Mouse (Mus musculus): ENCODE measurements around the gene Arrdc5. TPM values are rescaled to one million over a fixed set of nuclear protein-coding genes. Genes with fewer than 3 reads are reported as not detected.

Gene Arrdc5
- polyA plus RNA-seq, 1 experiment: not detected

GRCm38 (mm10) chr17:56329267-56329666, 29.2 kb upstream of the Arrdc5 start:
- H3K4me3 ChIP-seq (ENCODE audit: insufficient read depth, poor library complexity, severe bottlenecking): no peak overlapping the region
- no peak overlapping the region for H3ac ChIP-seq (ENCODE audit: control insufficient read depth, insufficient read length, low read depth)
- H3K79me3 ChIP-seq (ENCODE audit: low read depth): peaks cover 4% of the 10 kb centered on the region
- no peaks in the 10 kb centered on the region for H3K27me3 ChIP-seq (ENCODE audit: control insufficient read depth, insufficient read depth, insufficient read length)
- H3K79me2 ChIP-seq (ENCODE audit: control insufficient read depth, insufficient read depth): peaks cover 39% of the 10 kb centered on the region
- no peak for TF ChIP-seq USF1 (IDR thresholded peaks at IDR 0.05; ENCODE audit: low read depth)
- TF ChIP-seq CTCF (IDR thresholded peaks at IDR 0.05; ENCODE audit: control insufficient read depth, insufficient read depth, insufficient read length): no peak
- no peak for TF ChIP-seq CEBPB (IDR thresholded peaks at IDR 0.05; ENCODE audit: low read depth)
- H3K36me3 ChIP-seq (ENCODE audit: control insufficient read depth, insufficient read depth): no peaks in the 10 kb centered on the region

GRCm38 (mm10) chr17:56326153-56327147, 26.4 kb upstream of the Arrdc5 start:
- Histone ChIP-seq H3K79me2 (ENCODE audit: control insufficient read depth, insufficient read depth) (peaks cover 25% of the 10 kb centered on the region), H3K27me3 (ENCODE audit: control insufficient read depth, insufficient read depth, insufficient read length) (no peaks in the 10 kb centered on the region), H3K4me3 (ENCODE audit: insufficient read depth, poor library complexity, severe bottlenecking) (peak overlapping the region; percentile 46), H3ac (ENCODE audit: control insufficient read depth, insufficient read length, low read depth) (peak overlapping the region; percentile 82), H3K36me3 (ENCODE audit: control insufficient read depth, insufficient read depth) (peaks cover 13% of the 10 kb centered on the region), H3K79me3 (ENCODE audit: low read depth) (peaks cover 4% of the 10 kb centered on the region)
- no peak for TF ChIP-seq USF1 (IDR thresholded peaks at IDR 0.05; ENCODE audit: low read depth)
- TF ChIP-seq FOSL1 (IDR thresholded peaks at IDR 0.05; ENCODE audit: insufficient read depth, low read length, poor library complexity, severe bottlenecking): no peak
- no peak for TF ChIP-seq CEBPB (IDR thresholded peaks at IDR 0.05; ENCODE audit: low read depth)
- no peak for TF ChIP-seq MAX (IDR thresholded peaks at IDR 0.05)
- no peak for TF ChIP-seq MYOD1 (IDR thresholded peaks at IDR 0.05; ENCODE audit: control insufficient read depth, insufficient read length, low read depth)
- no peak for TF ChIP-seq MYOG (IDR thresholded peaks at IDR 0.05; ENCODE audit: control insufficient read depth, extremely low read depth, insufficient read length)
- TF ChIP-seq CTCF (IDR thresholded peaks at IDR 0.05; ENCODE audit: control insufficient read depth, insufficient read depth, insufficient read length): no peak

GRCm38 (mm10) chr17:56325450-56326152, 25.5 kb upstream of the Arrdc5 start, which contains the start of gene Kdm4b:
Gene Kdm4b, plus strand, starts transcription at chr17:56326062.
- peaks cover 4% of the 10 kb centered on the region for H3K79me3 ChIP-seq (ENCODE audit: low read depth)
- peaks cover 19% of the 10 kb centered on the region for H3K36me3 ChIP-seq (ENCODE audit: control insufficient read depth, insufficient read depth)
- no peaks in the 10 kb centered on the region for H3K27me3 ChIP-seq (ENCODE audit: control insufficient read depth, insufficient read depth, insufficient read length)
- H3K4me3 ChIP-seq (ENCODE audit: insufficient read depth, poor library complexity, severe bottlenecking): peak within 1 kb of the TSS; percentile 46
- TF ChIP-seq MYOD1 (IDR thresholded peaks at IDR 0.05; ENCODE audit: control insufficient read depth, insufficient read length, low read depth) (no peak), MYOG (IDR thresholded peaks at IDR 0.05; ENCODE audit: control insufficient read depth, extremely low read depth, insufficient read length) (no peak), CTCF (IDR thresholded peaks at IDR 0.05; ENCODE audit: control insufficient read depth, insufficient read depth, insufficient read length) (no peak), FOSL1 (IDR thresholded peaks at IDR 0.05; ENCODE audit: insufficient read depth, low read length, poor library complexity, severe bottlenecking) (no peak), USF1 (IDR thresholded peaks at IDR 0.05; ENCODE audit: low read depth) (peak; percentile 91), MAX (IDR thresholded peaks at IDR 0.05) (peak; percentile 83), CEBPB (IDR thresholded peaks at IDR 0.05; ENCODE audit: low read depth) (no peak)
- H3K79me2 ChIP-seq (ENCODE audit: control insufficient read depth, insufficient read depth): peaks cover 25% of the 10 kb centered on the region
- H3ac ChIP-seq (ENCODE audit: control insufficient read depth, insufficient read length, low read depth): peak within 1 kb of the TSS; percentile 82

GRCm38 (mm10) chr17:56324419-56324818, 24.3 kb upstream of the Arrdc5 start:
- no peaks in the 10 kb centered on the region for H3K27me3 ChIP-seq (ENCODE audit: control insufficient read depth, insufficient read depth, insufficient read length)
- H3ac ChIP-seq (ENCODE audit: control insufficient read depth, insufficient read length, low read depth): no peak overlapping the region
- no peak overlapping the region for H3K4me3 ChIP-seq (ENCODE audit: insufficient read depth, poor library complexity, severe bottlenecking)
- H3K79me3 ChIP-seq (ENCODE audit: low read depth): peaks cover 4% of the 10 kb centered on the region
- no peak for TF ChIP-seq MYOD1 (IDR thresholded peaks at IDR 0.05; ENCODE audit: control insufficient read depth, insufficient read length, low read depth)
- no peak for TF ChIP-seq MAX (IDR thresholded peaks at IDR 0.05)
- TF ChIP-seq FOSL1 (IDR thresholded peaks at IDR 0.05; ENCODE audit: insufficient read depth, low read length, poor library complexity, severe bottlenecking): no peak
- no peak for TF ChIP-seq USF1 (IDR thresholded peaks at IDR 0.05; ENCODE audit: low read depth)
- TF ChIP-seq CEBPB (IDR thresholded peaks at IDR 0.05; ENCODE audit: low read depth): no peak
- no peak for TF ChIP-seq CTCF (IDR thresholded peaks at IDR 0.05; ENCODE audit: control insufficient read depth, insufficient read depth, insufficient read length)
- TF ChIP-seq MYOG (IDR thresholded peaks at IDR 0.05; ENCODE audit: control insufficient read depth, extremely low read depth, insufficient read length): no peak
- H3K79me2 ChIP-seq (ENCODE audit: control insufficient read depth, insufficient read depth): peaks cover 23% of the 10 kb centered on the region
- H3K36me3 ChIP-seq (ENCODE audit: control insufficient read depth, insufficient read depth): peaks cover 31% of the 10 kb centered on the region

GRCm38 (mm10) chr17:56309191-56309945, 9.3 kb upstream of the Arrdc5 start:
- no peak for TF ChIP-seq MYOD1 (IDR thresholded peaks at IDR 0.05; ENCODE audit: control insufficient read depth, insufficient read length, low read depth)
- no peak for TF ChIP-seq MYOG (IDR thresholded peaks at IDR 0.05; ENCODE audit: control insufficient read depth, extremely low read depth, insufficient read length)
- TF ChIP-seq MAX (IDR thresholded peaks at IDR 0.05): no peak
- no peak for TF ChIP-seq FOSL1 (IDR thresholded peaks at IDR 0.05; ENCODE audit: insufficient read depth, low read length, poor library complexity, severe bottlenecking)
- TF ChIP-seq USF1 (IDR thresholded peaks at IDR 0.05; ENCODE audit: low read depth): no peak
- TF ChIP-seq CTCF (IDR thresholded peaks at IDR 0.05; ENCODE audit: control insufficient read depth, insufficient read depth, insufficient read length): no peak
- TF ChIP-seq CEBPB (IDR thresholded peaks at IDR 0.05; ENCODE audit: low read depth): no peak
- H3K4me3 ChIP-seq (ENCODE audit: insufficient read depth, poor library complexity, severe bottlenecking): no peak overlapping the region
- peaks cover 89% of the 10 kb centered on the region for H3K36me3 ChIP-seq (ENCODE audit: control insufficient read depth, insufficient read depth)
- peaks cover 71% of the 10 kb centered on the region for H3K79me2 ChIP-seq (ENCODE audit: control insufficient read depth, insufficient read depth)
- H3ac ChIP-seq (ENCODE audit: control insufficient read depth, insufficient read length, low read depth): no peak overlapping the region
- H3K79me3 ChIP-seq (ENCODE audit: low read depth): peaks cover 51% of the 10 kb centered on the region
- H3K27me3 ChIP-seq (ENCODE audit: control insufficient read depth, insufficient read depth, insufficient read length): no peaks in the 10 kb centered on the region
